Comparison of ENCODE assay signal across 7 mouse cellular contexts in genomic region chr15:60822803-60823619, GRCm38 (mm10). TPM values are rescaled to one million over a fixed set of nuclear protein-coding genes. Genes with fewer than 3 reads are reported as not detected.
A peak's percentile ranks its signal among the peaks of the same experiment; 100 is the strongest.
DNase-seq lines count a peak whose midpoint lies in the region; ATAC-seq and TF ChIP-seq lines count a peak whose summit lies in the region.

No protein-coding gene starts in this region.

- DNase-seq in embryonic facial prominence, embryonic 14.5 days (ENCODE audit: low spot score): peak; percentile 90
- DNase-seq in heart, embryonic 10.5 days (ENCODE audit: low spot score): peak; percentile 87
- peak in 1 of 2 experiments; percentile 47 for DNase-seq in spleen, adult 2 months (ENCODE audit: low read depth in 1 of 2, low spot score in 2 of 2)

- peak overlapping the region; percentile 54 for H3K27ac ChIP-seq in bone marrow, adult 2 months (ENCODE audit: control insufficient read depth, insufficient read depth, low read depth, low read length, poor library complexity)
- H3K27ac ChIP-seq in embryonic facial prominence, embryonic 14.5 days (replicated peaks; ENCODE audit: low read depth, low read length): peak overlapping the region; percentile 75
- H3K27ac ChIP-seq in heart, embryonic 10.5 days: peak overlapping the region; percentile 91
- peak overlapping the region; percentile 93 for H3K27ac ChIP-seq in kidney, embryonic 14.5 days (ENCODE audit: low read depth, low read length)
- H3K27ac ChIP-seq in limb, embryonic 15.5 days: peak overlapping the region; percentile 89
- peak overlapping the region; percentile 72 for H3K27ac ChIP-seq in midbrain, embryonic 16.5 days (ENCODE audit: low read length)
- no peak overlapping the region for H3K27ac ChIP-seq in spleen, adult 2 months (ENCODE audit: insufficient read depth, low read length)

- ATAC-seq in embryonic facial prominence, embryonic 14.5 days (ENCODE audit: low read depth): peak; percentile 61
- peak; percentile 63 for ATAC-seq in kidney, embryonic 14.5 days (ENCODE audit: low FRiP score, low TSS enrichment)
- ATAC-seq in limb, embryonic 15.5 days (ENCODE audit: insufficient number of reproducible peaks, low FRiP score, low TSS enrichment, low read depth): peak; percentile 71
- ATAC-seq in midbrain, embryonic 16.5 days: peak; percentile 86

- WGBS in bone marrow, adult 2 months: 1% methylated on average over 68 of the region's 68 CpGs
- under 1% methylated on average over 63 of the region's 68 CpGs for WGBS in embryonic facial prominence, embryonic 14.5 days
- under 1% methylated on average over 68 of the region's 68 CpGs for WGBS in heart, embryonic 10.5 days
- under 1% methylated on average over 68 of the region's 68 CpGs for WGBS in kidney, embryonic 14.5 days
- WGBS in limb, embryonic 15.5 days: under 1% methylated on average over 68 of the region's 68 CpGs
- under 1% methylated on average over 68 of the region's 68 CpGs for WGBS in midbrain, embryonic 16.5 days
- 1% methylated on average over 68 of the region's 68 CpGs for WGBS in spleen, adult 2 months

- no peaks in the 10 kb centered on the region for H3K36me3 ChIP-seq in embryonic facial prominence, embryonic 14.5 days (ENCODE audit: control insufficient read depth, insufficient read depth, low read length)
- H3K36me3 ChIP-seq in heart, embryonic 10.5 days: 0 out of 2 replicates have a peak, but pooled peaks cover 4% of the 10 kb centered on the region
- H3K36me3 ChIP-seq in kidney, embryonic 14.5 days (ENCODE audit: control insufficient read depth, insufficient read depth, low read length): no peaks in the 10 kb centered on the region
- no peaks in the 10 kb centered on the region for H3K36me3 ChIP-seq in limb, embryonic 15.5 days
- no peaks in the 10 kb centered on the region for H3K36me3 ChIP-seq in midbrain, embryonic 16.5 days (ENCODE audit: control insufficient read depth, insufficient read depth, low read length)
- no peaks in the 10 kb centered on the region for H3K36me3 ChIP-seq in spleen, adult 2 months (ENCODE audit: control insufficient read depth, insufficient read depth, low read length)

- H3K4me2 ChIP-seq in embryonic facial prominence, embryonic 14.5 days (ENCODE audit: low read depth, low read length): peak overlapping the region; percentile 92
- peak overlapping the region; percentile 96 for H3K4me2 ChIP-seq in kidney, embryonic 14.5 days (replicated peaks; ENCODE audit: low read depth, low read length)
- H3K4me2 ChIP-seq in limb, embryonic 15.5 days: peak overlapping the region; percentile 99
- peak overlapping the region; percentile 100 for H3K4me2 ChIP-seq in midbrain, embryonic 16.5 days (ENCODE audit: low read length)

- peak overlapping the region; percentile 81 for H3K9ac ChIP-seq in embryonic facial prominence, embryonic 14.5 days (ENCODE audit: low read depth, low read length)
- H3K9ac ChIP-seq in kidney, embryonic 14.5 days (ENCODE audit: low read depth, low read length): peak overlapping the region; percentile 79
- H3K9ac ChIP-seq in limb, embryonic 15.5 days: peak overlapping the region; percentile 51
- peak overlapping the region; percentile 84 for H3K9ac ChIP-seq in midbrain, embryonic 16.5 days (ENCODE audit: low read depth, low read length)

- peak overlapping the region; percentile 77 for H3K4me3 ChIP-seq in bone marrow, adult 2 months (replicated peaks; ENCODE audit: control insufficient read depth, low read depth, low read length)
- H3K4me3 ChIP-seq in embryonic facial prominence, embryonic 14.5 days (ENCODE audit: low read depth, low read length): peak overlapping the region; percentile 68
- H3K4me3 ChIP-seq in heart, embryonic 10.5 days: peak overlapping the region; percentile 85
- H3K4me3 ChIP-seq in kidney, embryonic 14.5 days (ENCODE audit: low read length): peak overlapping the region; percentile 79
- H3K4me3 ChIP-seq in limb, embryonic 15.5 days: peak overlapping the region; percentile 72
- peak overlapping the region; percentile 75 for H3K4me3 ChIP-seq in midbrain, embryonic 16.5 days (ENCODE audit: low read depth, low read length)
- H3K4me3 ChIP-seq in spleen, adult 2 months (ENCODE audit: extremely low read depth, insufficient read depth, insufficient read length): peak overlapping the region; percentile 89

- TF ChIP-seq CTCF in bone marrow, adult 2 months (IDR thresholded peaks at IDR 0.05; ENCODE audit: control insufficient read depth, insufficient read depth, low read length): peak; percentile 2; the same call in 1 of the 2 replicates
- no peak for TF ChIP-seq CTCF in spleen, adult 2 months (IDR thresholded peaks at IDR 0.05; ENCODE audit: extremely low read depth, insufficient read depth, insufficient read length, insufficient replicate concordance)

- H3K27me3 ChIP-seq in embryonic facial prominence, embryonic 14.5 days (replicated peaks; ENCODE audit: control insufficient read depth, insufficient read depth, low read length): no peaks in the 10 kb centered on the region
- no peaks in the 10 kb centered on the region for H3K27me3 ChIP-seq in heart, embryonic 10.5 days (ENCODE audit: insufficient read depth, poor library complexity, severe bottlenecking)
- H3K27me3 ChIP-seq in kidney, embryonic 14.5 days (ENCODE audit: control insufficient read depth, insufficient read depth, low read length): no peaks in the 10 kb centered on the region
- H3K27me3 ChIP-seq in limb, embryonic 15.5 days: no peaks in the 10 kb centered on the region
- no peaks in the 10 kb centered on the region for H3K27me3 ChIP-seq in midbrain, embryonic 16.5 days (ENCODE audit: control insufficient read depth, insufficient read depth, low read depth, low read length)
- no peaks in the 10 kb centered on the region for H3K27me3 ChIP-seq in spleen, adult 2 months (ENCODE audit: control insufficient read depth, insufficient read depth, low read length)

- H3K9me3 ChIP-seq in embryonic facial prominence, embryonic 14.5 days (ENCODE audit: control insufficient read depth, low read length): no peaks in the 10 kb centered on the region
- no peaks in the 10 kb centered on the region for H3K9me3 ChIP-seq in heart, embryonic 10.5 days
- no peaks in the 10 kb centered on the region for H3K9me3 ChIP-seq in kidney, embryonic 14.5 days (ENCODE audit: control insufficient read depth, low read length)
- H3K9me3 ChIP-seq in limb, embryonic 15.5 days: no peaks in the 10 kb centered on the region
- no peaks in the 10 kb centered on the region for H3K9me3 ChIP-seq in midbrain, embryonic 16.5 days (replicated peaks; ENCODE audit: control insufficient read depth, low read length, poor library complexity, severe bottlenecking)

- H3K4me1 ChIP-seq in bone marrow, adult 2 months (ENCODE audit: control insufficient read depth, insufficient read depth, low read length): peaks cover 2% of the 10 kb centered on the region; the same call in 1 of the 2 replicates
- H3K4me1 ChIP-seq in embryonic facial prominence, embryonic 14.5 days (ENCODE audit: control insufficient read depth, insufficient read depth, low read length): peaks cover 9% of the 10 kb centered on the region
- H3K4me1 ChIP-seq in heart, embryonic 10.5 days: peaks cover 17% of the 10 kb centered on the region
- H3K4me1 ChIP-seq in kidney, embryonic 14.5 days (ENCODE audit: control insufficient read depth, insufficient read depth, low read length): peaks cover 19% of the 10 kb centered on the region; the same call in 1 of the 2 replicates
- H3K4me1 ChIP-seq in limb, embryonic 15.5 days: peaks cover 19% of the 10 kb centered on the region
- no peaks in the 10 kb centered on the region; the same call in none of the 2 replicates for H3K4me1 ChIP-seq in midbrain, embryonic 16.5 days (ENCODE audit: control insufficient read depth, insufficient read depth, low read length)
- peaks cover 4% of the 10 kb centered on the region; the same call in 1 of the 2 replicates for H3K4me1 ChIP-seq in spleen, adult 2 months (ENCODE audit: control insufficient read depth, insufficient read depth, insufficient read length)

- TF ChIP-seq POLR2A in bone marrow, adult 2 months (IDR thresholded peaks at IDR 0.05; ENCODE audit: borderline replicate concordance, control insufficient read depth, low read depth, low read length): peak; percentile 29; the same call in 1 of the 2 replicates
- no peak for TF ChIP-seq POLR2A in spleen, adult 2 months (IDR thresholded peaks at IDR 0.05; ENCODE audit: low read depth, low read length)

RNA-seq across cellular contexts. Expression of gene Fam84b, which starts 30.6 kb away (rescaled TPM):
- 0.92 and 1.8 TPM in 2 replicates for polyA plus RNA-seq in bone marrow, adult 2 months (2011; ENCODE audit: insufficient read depth, insufficient read length, low replicate concordance, missing spikeins)
- 9.5 and 9.9 TPM in 2 replicates for polyA plus RNA-seq in embryonic facial prominence, embryonic 14.5 days (2014; fragmentation: Nextera tagmentation; extraction: Ambion mirVana)
- polyA plus RNA-seq in heart, embryonic 10.5 days (2016; fragmentation: Nextera tagmentation; extraction: Ambion mirVana): 12.5 and 12.7 TPM in 2 replicates
- polyA plus RNA-seq in kidney, embryonic 14.5 days (2014; fragmentation: Nextera tagmentation; extraction: Ambion mirVana): 16.6 and 27.6 TPM in 2 replicates
- 7.3 and 8.7 TPM in 2 replicates for polyA plus RNA-seq in limb, embryonic 15.5 days (2015; fragmentation: Nextera tagmentation; extraction: Ambion mirVana)
- polyA plus RNA-seq in midbrain, embryonic 16.5 days (2015; fragmentation: Nextera tagmentation; extraction: Ambion mirVana): 9.7 and 10.8 TPM in 2 replicates
- 2.5 and 3.4 TPM in 2 replicates for polyA plus RNA-seq in spleen, adult 2 months (2012; rRNA removed)
